Mouse (Mus musculus) layer of hippocampus, adult 11-12 months (tissue): Measurements from ENCODE around the gene Rab11fip4.

ENCODE experiments used
- DNase-seq: peaks from one replicate; pipeline ENCODE4 v3.0.0; 2022; ENCODE audit warnings: low spot score

Rab11fip4 gene

GRCm38 (mm10) chr11:79614880-79615279 lies 23.9 kb downstream of the Rab11fip4 start:
- no peak for DNase-seq

GRCm38 (mm10) chr11:79615871-79616270 lies 24.9 kb downstream of the Rab11fip4 start:
- no peak for DNase-seq

- DNase-seq = no peak
Observed at GRCm38 (mm10) chr11:79617991-79618390, 27.0 kb downstream of the Rab11fip4 start.

- DNase-seq = no peak
Observed at GRCm38 (mm10) chr11:79623029-79623428, 32.0 kb downstream of the Rab11fip4 start.

GRCm38 (mm10) chr11:79624801-79625302 lies 33.8 kb downstream of the Rab11fip4 start:
- DNase-seq = peak; percentile 80

- no peak for DNase-seq
Observed at GRCm38 (mm10) chr11:79628716-79629115, 37.7 kb downstream of the Rab11fip4 start.

- no peak for DNase-seq
Observed at GRCm38 (mm10) chr11:79629752-79630374, 38.9 kb downstream of the Rab11fip4 start.

- DNase-seq = no peak
Observed at GRCm38 (mm10) chr11:79630521-79630920, 39.5 kb downstream of the Rab11fip4 start.

GRCm38 (mm10) chr11:79633366-79633765 lies 42.4 kb downstream of the Rab11fip4 start:
- no peak for DNase-seq

- DNase-seq = no peak
Observed at GRCm38 (mm10) chr11:79635661-79636449, 44.8 kb downstream of the Rab11fip4 start.

- no peak for DNase-seq
Observed at GRCm38 (mm10) chr11:79636481-79636880, 45.5 kb downstream of the Rab11fip4 start.

- no peak for DNase-seq
Observed at GRCm38 (mm10) chr11:79638691-79639090, 47.7 kb downstream of the Rab11fip4 start.

GRCm38 (mm10) chr11:79640940-79641733 lies 50.1 kb downstream of the Rab11fip4 start:
- DNase-seq = no peak

- DNase-seq = no peak
Observed at GRCm38 (mm10) chr11:79643730-79644129, 52.7 kb downstream of the Rab11fip4 start.

- no peak for DNase-seq
Observed at GRCm38 (mm10) chr11:79644717-79645191, 53.7 kb downstream of the Rab11fip4 start.

GRCm38 (mm10) chr11:79646026-79646425 lies 55.0 kb downstream of the Rab11fip4 start:
- DNase-seq = no peak

GRCm38 (mm10) chr11:79646467-79647070 lies 55.6 kb downstream of the Rab11fip4 start:
- no peak for DNase-seq

- DNase-seq = peak; percentile 70
Observed at GRCm38 (mm10) chr11:79647071-79647501, 56.1 kb downstream of the Rab11fip4 start.

GRCm38 (mm10) chr11:79650359-79650835 lies 59.4 kb downstream of the Rab11fip4 start:
- DNase-seq = no peak

- no peak for DNase-seq
Observed at GRCm38 (mm10) chr11:79652257-79652656, 61.2 kb downstream of the Rab11fip4 start.

GRCm38 (mm10) chr11:79652921-79653575 lies 62.0 kb downstream of the Rab11fip4 start:
- DNase-seq = no peak
